Mouse (Mus musculus) CD4-positive naive resting alpha-beta T cell, adult 57 days (primary cell): ENCODE results near the gene Acad9. TPM values are rescaled to one million over a fixed set of nuclear protein-coding genes. Genes with fewer than 3 reads are reported as not detected.

ENCODE experiments used
- total RNA-seq: library from RNA; stranded (reverse); gene quantifications from one replicate; pipeline ENCODE4 v1.2.4, GENCODE M21; 2023

Acad9 gene
- total RNA-seq = 32.5 TPM

GRCm38 (mm10) chr3:36065843-36066651 lies at the start of gene Acad9:
Acad9 (plus strand) TSS chr3:36065979.

DNA sequence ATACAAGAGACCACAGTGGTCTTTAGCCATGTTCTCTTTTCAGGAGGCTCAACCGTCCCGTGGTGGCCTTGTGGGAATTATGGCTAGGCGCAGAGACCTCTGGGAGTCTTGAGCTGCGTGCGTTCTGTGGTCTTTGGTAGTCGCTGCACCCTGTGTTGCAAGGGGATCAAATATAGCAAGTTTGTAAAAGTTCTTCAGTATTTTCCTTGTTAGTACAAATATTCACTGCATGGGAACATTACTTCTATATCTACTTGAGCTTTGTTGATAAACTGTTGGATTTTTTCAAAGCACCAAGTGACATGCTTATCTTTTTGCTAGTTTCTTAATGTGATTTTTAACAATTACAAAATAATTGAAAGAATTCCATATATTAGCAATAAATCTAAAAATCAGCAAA lies 12.3 kb upstream of the Acad9 start, which contains the start of gene Ccdc144b:
Gene Ccdc144b (minus strand): TSS at position 101 of the 400 bp plus-strand sequence.

Other genes starting within 250 kb of the Acad9 start
- 78.3 TPM for gene Dcun1d1, start 128.5 kb upstream of the Acad9 start, total RNA-seq
- gene Mccc1, start 65.3 kb upstream of the Acad9 start, total RNA-seq = 26.5 TPM
- gene Ccdc144b, start 12.4 kb upstream of the Acad9 start, total RNA-seq = not detected
- 4.8 TPM for gene D3Ertd254e, start 85.0 kb downstream of the Acad9 start, total RNA-seq
- not detected for gene Qrfpr, start 156.3 kb downstream of the Acad9 start, total RNA-seq